Mouse (Mus musculus): ENCODE results near the gene Erp44.

Gene Erp44

DNA sequence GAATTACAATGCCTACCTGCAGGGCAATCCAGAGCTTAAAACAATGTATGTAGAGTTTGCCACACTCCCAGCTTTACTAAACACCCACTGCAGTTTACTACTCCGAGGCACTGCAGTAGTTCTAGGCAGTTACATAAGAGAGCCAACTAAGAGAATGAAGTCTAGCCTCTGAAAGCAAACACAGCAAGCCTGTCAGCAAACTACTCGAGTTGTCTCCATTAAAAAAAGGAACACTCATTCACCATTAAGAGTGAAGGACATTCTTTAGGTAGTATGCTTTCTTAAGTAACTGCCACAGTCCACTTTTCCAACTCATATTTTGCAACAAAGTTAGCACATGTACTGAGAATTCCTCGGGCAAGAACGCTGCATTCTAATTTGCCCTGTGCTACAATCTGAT, 40.3 kb downstream of the Erp44 start:
- in situ Hi-C loops (cut with MboI, MseI) = no loop called here

DNA sequence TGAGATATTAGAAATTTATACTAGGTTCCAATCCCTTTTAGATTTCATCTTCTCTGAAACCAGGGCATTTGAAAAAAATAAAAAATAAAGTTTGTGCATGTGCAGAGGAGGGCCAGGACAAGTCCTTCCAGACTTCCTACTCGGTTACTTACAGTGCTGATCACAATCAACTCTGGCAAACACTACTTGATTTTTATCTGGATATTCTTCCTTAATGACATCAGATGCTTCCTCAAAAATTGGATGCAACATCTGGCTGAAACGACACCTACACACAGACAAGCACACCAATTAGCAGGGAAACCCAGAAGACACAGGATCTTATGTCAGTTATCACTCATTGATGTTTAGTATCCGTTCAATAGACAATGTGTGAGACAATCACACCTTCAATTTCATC, 42.6 kb downstream of the Erp44 start:
- in situ Hi-C loops (cut with MboI, MseI) = no loop called here

DNA sequence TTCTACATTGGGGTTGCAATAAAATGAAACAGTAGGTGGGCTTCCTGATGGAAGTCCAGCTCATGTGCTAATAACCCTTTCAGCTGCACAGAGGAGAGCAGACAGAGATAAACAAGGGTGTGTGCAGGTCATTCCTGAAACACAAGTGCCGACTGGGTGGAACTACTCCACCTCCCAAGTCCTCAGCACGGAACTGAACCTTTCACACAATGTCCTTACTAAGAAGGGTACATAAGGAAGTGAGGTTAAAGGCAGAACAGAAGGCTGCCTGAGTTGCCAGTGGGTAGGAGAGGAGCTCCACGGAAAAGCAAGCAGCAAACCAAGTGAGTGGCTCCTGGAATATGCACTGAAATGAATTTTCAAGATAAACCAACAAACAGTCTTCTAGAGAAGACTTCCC, 52.6 kb downstream of the Erp44 start:
- in situ Hi-C loops (cut with MboI, MseI) = no loop called here

DNA sequence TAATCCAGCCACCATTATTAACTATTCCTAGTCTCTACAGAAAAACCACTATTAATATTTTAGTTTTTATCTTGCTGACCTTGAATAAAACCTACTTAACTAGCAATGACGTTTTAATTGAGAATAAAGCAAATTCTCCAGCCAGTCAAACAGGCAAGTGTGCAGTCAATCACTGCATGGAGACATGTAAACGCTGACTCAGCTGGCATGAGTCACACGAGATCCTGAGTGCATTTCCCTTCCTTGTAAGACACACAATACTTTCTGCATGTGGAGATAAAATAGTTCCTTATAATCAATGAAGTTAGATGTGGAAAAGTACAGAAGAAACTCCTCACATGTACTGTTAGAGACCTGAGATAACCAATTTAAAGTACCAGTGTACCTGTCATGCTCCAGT, 53.8 kb downstream of the Erp44 start:
- in situ Hi-C loops (cut with MboI, MseI) = no loop called here

- in situ Hi-C loops (cut with MboI, MseI) = no loop called here
Measured at GRCm38 (mm10) chr4:48225173-48225572, 54.2 kb downstream of the Erp44 start.

- in situ Hi-C loops (cut with MboI, MseI) = no loop called here
Measured at GRCm38 (mm10) chr4:48203564-48203963, 75.8 kb downstream of the Erp44 start.

- in situ Hi-C loops (cut with MboI, MseI) = no loop called here
Measured at GRCm38 (mm10) chr4:48198447-48198846, 80.9 kb downstream of the Erp44 start.

GRCm38 (mm10) chr4:48197925-48198324, 81.4 kb downstream of the Erp44 start:
- in situ Hi-C loops (cut with MboI, MseI) = no loop called here

GRCm38 (mm10) chr4:48182115-48182806, 97.1 kb downstream of the Erp44 start:
- in situ Hi-C loops (cut with MboI, MseI) = no loop called here

DNA sequence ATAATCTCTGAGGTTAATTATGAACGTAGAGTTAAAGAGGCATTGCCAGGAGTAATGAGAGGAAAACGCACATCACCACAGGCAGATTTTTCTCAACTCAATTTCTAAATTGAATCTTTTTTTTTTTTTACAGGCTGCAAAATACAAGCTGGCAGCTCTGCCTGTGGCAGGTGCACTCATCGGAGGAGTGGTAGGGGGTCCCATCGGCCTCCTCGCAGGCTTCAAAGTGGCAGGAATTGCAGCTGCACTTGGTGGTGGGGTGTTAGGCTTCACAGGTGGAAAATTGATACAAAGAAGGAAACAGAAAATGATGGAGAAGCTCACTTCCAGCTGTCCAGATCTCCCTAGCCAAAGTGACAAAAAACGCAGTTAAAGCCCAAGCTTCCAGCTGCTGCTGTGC, 98.0 kb downstream of the Erp44 start:
- in situ Hi-C loops (cut with MboI, MseI) = no loop called here

GRCm38 (mm10) chr4:48180922-48181321, 98.4 kb downstream of the Erp44 start:
- in situ Hi-C loops (cut with MboI, MseI) = no loop called here

DNA sequence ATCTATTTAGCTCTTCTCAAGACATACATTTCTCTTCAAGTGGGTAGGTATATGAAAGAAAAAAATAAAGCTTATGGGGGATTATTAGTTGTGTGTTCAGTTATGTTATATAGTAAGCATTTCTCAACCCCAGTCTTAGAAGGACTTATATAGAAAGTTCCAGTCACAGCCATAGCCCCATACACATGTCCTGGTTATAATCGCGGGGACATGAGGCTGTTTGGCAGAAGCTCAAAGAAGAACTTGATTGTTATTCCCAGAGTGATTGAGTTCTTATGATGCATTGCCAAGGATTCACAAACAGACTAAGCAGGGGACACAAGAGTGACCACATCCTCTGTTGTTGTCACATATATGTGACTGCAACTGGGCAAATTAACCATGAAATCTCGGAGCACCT, 103.7 kb downstream of the Erp44 start:
- in situ Hi-C loops (cut with MboI, MseI) = no loop called here

- in situ Hi-C loops (cut with MboI, MseI) = no loop called here
Measured at GRCm38 (mm10) chr4:48163851-48164250, 115.5 kb downstream of the Erp44 start.

- in situ Hi-C loops (cut with MboI, MseI) = no loop called here
Measured at GRCm38 (mm10) chr4:48160386-48160785, 119.0 kb downstream of the Erp44 start.

DNA sequence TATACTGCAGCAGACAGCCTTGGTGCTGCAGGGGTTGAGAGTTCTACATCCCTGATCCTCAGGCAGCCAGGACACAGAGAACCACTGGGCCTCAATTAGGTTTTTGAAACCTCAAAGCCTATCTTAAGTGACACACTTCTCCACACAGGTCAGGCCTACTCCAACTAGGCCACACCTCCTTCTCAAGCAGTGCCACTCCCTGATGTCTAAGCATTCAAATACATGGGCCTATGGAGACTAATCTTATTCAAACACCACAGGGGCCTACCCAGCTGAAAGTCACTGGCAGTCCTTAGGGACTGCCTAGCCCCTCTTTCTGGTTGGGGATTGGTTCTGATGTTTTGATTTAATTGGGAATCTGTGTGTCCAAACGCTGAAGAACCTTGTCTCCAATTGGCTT, 123.5 kb downstream of the Erp44 start:
- in situ Hi-C loops (cut with MboI, MseI) = no loop called here

DNA sequence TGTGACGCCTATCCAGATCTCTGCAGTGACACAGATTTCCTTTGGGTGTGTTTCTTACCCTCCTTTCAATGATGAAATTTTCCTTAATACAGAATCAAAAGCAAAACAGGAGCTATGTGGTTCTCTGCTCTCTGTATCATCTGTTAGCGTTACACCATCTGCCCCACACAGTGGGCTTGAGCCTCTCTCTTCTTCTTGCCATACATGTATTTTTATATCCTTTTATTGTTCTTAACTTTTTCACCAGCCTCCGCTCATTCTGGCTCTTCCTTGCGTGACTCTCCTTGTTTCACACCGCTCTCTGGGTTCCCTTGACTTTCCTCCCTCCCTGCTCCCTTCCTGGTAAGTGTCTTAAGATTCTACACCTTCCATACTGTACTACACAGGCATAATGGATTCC, 126.1 kb downstream of the Erp44 start:
- in situ Hi-C loops (cut with MboI, MseI) = no loop called here

DNA sequence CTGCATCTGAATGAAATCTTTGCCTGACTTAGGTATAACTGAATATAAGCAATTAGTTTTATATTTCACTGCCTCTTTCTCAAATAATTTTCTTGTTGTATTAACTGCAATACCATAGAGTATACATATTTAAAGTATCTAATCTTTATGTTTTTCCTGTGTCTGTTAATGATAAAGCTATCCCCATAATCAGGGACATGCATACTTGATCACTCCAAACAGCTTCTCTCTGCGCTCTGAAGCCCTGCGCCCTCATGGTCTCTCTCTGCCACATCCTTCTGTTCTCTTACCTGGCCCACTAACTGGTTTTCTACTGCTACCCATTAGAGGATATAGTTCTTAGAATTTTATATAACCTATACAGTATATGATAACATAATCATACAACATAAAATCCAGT, 129.9 kb downstream of the Erp44 start:
- in situ Hi-C loops (cut with MboI, MseI) = no loop called here
